Mouse (Mus musculus) c-Kit-positive CD71-negative TER-119-negative erythroid progenitor cells, embryonic 14.5 days (primary cell): ENCODE measurements around the gene Prr18.

Experiments used
- DNase-seq: peaks from one replicate; pipeline ENCODE4 v3.0.0-alpha.2; 2013; ENCODE audit warnings: low read depth

Prr18 gene

GRCm38 (mm10) chr17:8388990-8389789, 51.9 kb downstream of the Prr18 start:
- DNase-seq = no peak

- no peak for DNase-seq
These were observed 52.5 kb downstream of the Prr18 start for GRCm38 (mm10) chr17:8389790-8390095.

- no peak for DNase-seq
These were observed 53.2 kb downstream of the Prr18 start for GRCm38 (mm10) chr17:8390487-8390886.
